Mouse (Mus musculus): ENCODE results near the gene 3110040N11Rik.

DNA sequence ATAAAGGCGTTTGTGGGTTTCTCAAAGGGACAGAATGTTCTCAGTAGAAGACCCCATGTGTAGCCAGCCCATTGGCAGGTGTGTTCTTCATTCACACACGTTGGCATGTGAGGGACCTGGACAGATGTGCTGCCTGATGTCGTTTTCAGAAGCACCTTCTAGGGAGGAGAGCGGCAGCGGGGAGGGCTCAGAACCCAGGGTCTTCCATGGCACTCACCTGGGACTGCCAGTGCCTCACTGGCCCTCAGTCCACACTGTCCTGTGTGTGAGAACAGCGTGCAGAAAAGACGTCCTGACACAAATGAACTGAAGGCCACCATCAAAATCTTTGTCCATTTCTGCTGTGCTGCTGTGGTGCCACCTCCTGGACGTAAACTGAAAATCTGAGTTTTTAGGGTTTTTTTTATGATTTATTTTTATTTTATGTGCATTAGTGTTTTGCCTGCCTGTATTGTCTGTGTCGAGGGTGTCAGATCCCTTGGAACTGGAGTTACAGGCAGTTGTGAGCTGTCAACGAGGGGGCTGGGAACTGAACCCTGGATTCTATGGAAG lies 11.5 kb downstream of the 3110040N11Rik start:
- TF ChIP-seq CTCF (IDR thresholded peaks at IDR 0.05), result peak; percentile 56
- TF ChIP-seq POLR2A (IDR thresholded peaks at IDR 0.05; ENCODE audit: insufficient read depth, low read depth, low read length), result no peak
- no peak for TF ChIP-seq EP300 (IDR thresholded peaks at IDR 0.05; ENCODE audit: insufficient read depth, low read depth, low read length)
